Comparison of ENCODE assay signal across 8 mouse cellular contexts in genomic region chr6:115544442-115544970, GRCm38 (mm10). TPM values are rescaled to one million over a fixed set of nuclear protein-coding genes. Genes with fewer than 3 reads are reported as not detected.
DNase-seq lines count a peak whose midpoint lies in the region; ATAC-seq lines count a peak whose summit lies in the region.

Gene Tsen2, plus strand, starts transcription at chr6:115544664.

- no peaks in the 10 kb centered on the region for H3K27me3 ChIP-seq in hindbrain, embryonic 15.5 days

- H3K4me2 ChIP-seq in hindbrain, embryonic 15.5 days: peak within 1 kb of the TSS; percentile 75

- peaks cover 17% of the 10 kb centered on the region for H3K36me3 ChIP-seq in hindbrain, embryonic 15.5 days

- H3K27ac ChIP-seq in hindbrain, embryonic 15.5 days (replicated peaks): peak within 1 kb of the TSS; percentile 86

- H3K9ac ChIP-seq in hindbrain, embryonic 15.5 days: peak within 1 kb of the TSS; percentile 72

- no peaks in the 10 kb centered on the region for H3K9me3 ChIP-seq in hindbrain, embryonic 15.5 days

- peaks cover 19% of the 10 kb centered on the region for H3K4me1 ChIP-seq in hindbrain, embryonic 15.5 days (replicated peaks)

- H3K4me3 ChIP-seq in hindbrain, embryonic 15.5 days: peak within 1 kb of the TSS; percentile 65

- WGBS in hindbrain, embryonic 15.5 days: under 1% methylated on average over 38 of the region's 38 CpGs

- ATAC-seq in hindbrain, embryonic 15.5 days (ENCODE audit: low FRiP score, low read depth): peak; percentile 97

- peak; percentile 97 for DNase-seq in R1 (ENCODE audit: low read depth, low spot score)
- peak; percentile 97 to 98 for DNase-seq in cerebellum, postnatal 25 days
- peak; percentile 96 to 99 for DNase-seq in frontal cortex, postnatal 36 days (ENCODE audit: low spot score in 2 of 2)
- DNase-seq in left cerebral cortex, adult 11 months (ENCODE audit: low spot score): peak; percentile 96
- DNase-seq in lung, postnatal 4 days: peak; percentile 98
- DNase-seq in retina, postnatal 7 days (ENCODE audit: low read depth, low spot score): peak; percentile 96
- DNase-seq in urinary bladder, adult 2 months (ENCODE audit: low spot score): peak; percentile 95

RNA-seq across cellular contexts. Expression of gene Tsen2, which starts in this region (rescaled TPM):
- 30.3 and 35.3 TPM in 2 replicates for polyA plus RNA-seq in hindbrain, embryonic 15.5 days (2015; fragmentation: Nextera tagmentation; extraction: Ambion mirVana)
- 8.4 and 11.1 TPM in 2 replicates for polyA plus RNA-seq in urinary bladder, adult 2 months (2012; rRNA removed)

Comparison
In these comparisons a context has a peak if more than half of its experiments do, and no peak if none do; other contexts are left out.
1. Peak in every context shown above with its lines: DNase-seq, ATAC-seq, H3K4me3 ChIP-seq and H3K27ac ChIP-seq.